Mouse (Mus musculus) thymus, adult 2 months (tissue): ENCODE measurements around the gene Krt1.

Source experiments
- CTCF ChIP-seq: fragments of 200-500 bp; IDR thresholded peaks from 2 replicates; pipeline ENCODE4 v1.5.1; 2012; ENCODE audit warnings: mild to moderate bottlenecking, control low read depth, low read length, moderate library complexity, borderline replicate concordance; ENCODE audit not compliant: control insufficient read depth, poor library complexity, insufficient read depth; ENCODE audit errors: extremely low read depth
- POLR2A ChIP-seq: fragments of 200-500 bp; IDR thresholded peaks from 2 replicates; pipeline ENCODE4 v1.6.1; 2012; ENCODE audit warnings: mild to moderate bottlenecking, low read length, control low read depth, moderate library complexity; ENCODE audit not compliant: control insufficient read depth, poor library complexity, insufficient read depth; ENCODE audit errors: extremely low read depth

DNA sequence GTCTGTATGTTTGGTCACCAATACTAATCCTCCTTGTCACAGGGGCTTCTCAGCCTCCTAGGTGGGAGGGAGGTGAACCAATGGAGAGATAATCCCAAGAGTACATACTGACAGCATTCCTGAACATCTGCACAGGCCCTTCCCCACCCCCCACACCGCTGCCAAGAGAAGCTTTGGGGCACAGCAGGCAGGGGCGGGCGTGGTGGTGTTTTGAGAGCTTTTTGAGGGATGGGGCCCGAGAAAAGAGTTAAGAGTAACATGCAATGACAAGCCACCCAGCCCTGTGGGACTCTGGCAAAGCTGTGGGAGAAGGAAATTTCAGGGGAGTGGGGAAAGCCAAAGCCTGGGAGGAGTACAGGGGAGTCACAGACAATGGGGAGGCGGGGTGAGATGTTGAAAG lies 3.7 kb upstream of the Krt1 start:
- no peak for TF ChIP-seq CTCF
- TF ChIP-seq POLR2A, result no peak
